Mouse (Mus musculus) erythroblast, adult 5-6 weeks (primary cell): ENCODE results near the gene Cux1. TPM values are rescaled to one million over a fixed set of nuclear protein-coding genes. Genes with fewer than 3 reads are reported as not detected.

ENCODE experiments used
- total RNA-seq, 2 experiments: library from RNA; stranded (forward) in 1 of 2; stranded (reverse) in 1 of 2; fragments of 150-400 nt in 1 of 2; fragments of 200-764, 138-1000 nt in 1 of 2; gene quantifications; 2 replicates each; pipeline versions ENCODE4 v1.2.3 to v1.2.4; 2015 to 2017; ENCODE audit warnings: low replicate concordance in 2 of 2

Gene Cux1
- total RNA-seq, 2 experiments from 2014 or later = 17.7 to 46.4 TPM

Other genes starting within 250 kb of the Cux1 start
- gene Myl10, start 125.7 kb upstream of the Cux1 start, total RNA-seq (2015; ENCODE audit: low replicate concordance) = not detected in 2 replicates
- not detected in 2 replicates for gene Myl10, start 125.7 kb upstream of the Cux1 start, total RNA-seq (2017; ENCODE audit: low replicate concordance)